Comparison of ENCODE assay signal across 14 mouse cellular contexts in the genomic region with DNA sequence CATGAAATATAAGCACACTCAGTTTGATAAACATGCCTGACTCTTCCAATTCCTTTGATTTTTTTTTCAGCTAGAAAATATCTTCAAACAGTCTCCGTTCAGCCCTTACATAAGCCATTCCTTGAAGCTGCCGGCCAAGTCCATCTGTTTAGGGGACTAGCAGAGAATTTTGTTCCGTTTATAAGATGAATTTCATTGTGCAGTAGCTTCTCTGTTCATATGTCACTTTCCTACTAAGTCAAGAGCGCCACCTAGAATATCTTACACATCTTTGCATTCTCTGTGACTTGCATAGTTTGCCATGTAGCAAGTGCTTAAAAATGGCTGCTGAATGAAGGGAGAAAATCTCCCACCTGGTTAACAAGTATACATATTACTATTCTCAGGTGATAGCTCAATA. TPM values are rescaled to one million over a fixed set of nuclear protein-coding genes. Genes with fewer than 3 reads are reported as not detected.
A peak's percentile ranks its signal among the peaks of the same experiment; 100 is the strongest.
DNase-seq lines count a peak whose midpoint lies in the region; ATAC-seq and TF ChIP-seq lines count a peak whose summit lies in the region.
"Had no signal": no experiment of that assay in that cellular context is flagged by ENCODE, and none has a peak within 500 bp of the region (broad histone marks: within the 10 kb centered on the region; RNA-seq: fewer than 3 reads in every experiment).

No protein-coding gene starts in this region.

- no peaks in the 10 kb centered on the region for H3K4me1 ChIP-seq in embryonic facial prominence, embryonic 11.5 days (ENCODE audit: control insufficient read depth, insufficient read depth, low read length)
- peaks cover 5% of the 10 kb centered on the region; the same call in 1 of the 2 replicates for H3K4me1 ChIP-seq in embryonic facial prominence, embryonic 10.5 days
- no peaks in the 10 kb centered on the region for H3K4me1 ChIP-seq in thymus, adult 2 months (replicated peaks; ENCODE audit: control insufficient read depth, insufficient read depth, low read length)
- H3K4me1 ChIP-seq: forebrain, embryonic 10.5 days; stomach, embryonic 15.5 days had no signal

- no peaks in the 10 kb centered on the region for H3K27me3 ChIP-seq in embryonic facial prominence, embryonic 11.5 days (ENCODE audit: control insufficient read depth, insufficient read depth, low read length)
- no peaks in the 10 kb centered on the region for H3K27me3 ChIP-seq in embryonic facial prominence, embryonic 10.5 days (replicated peaks; ENCODE audit: low read depth, poor library complexity, severe bottlenecking)
- H3K27me3 ChIP-seq in thymus, adult 2 months (ENCODE audit: control insufficient read depth, insufficient read depth, low read length) = no peaks in the 10 kb centered on the region
- H3K27me3 ChIP-seq: stomach, embryonic 15.5 days had no signal

- no peaks in the 10 kb centered on the region for H3K36me3 ChIP-seq in embryonic facial prominence, embryonic 11.5 days (replicated peaks; ENCODE audit: control insufficient read depth, insufficient read depth, low read depth, low read length)
- H3K36me3 ChIP-seq in embryonic facial prominence, embryonic 10.5 days (replicated peaks) = no peaks in the 10 kb centered on the region
- no peaks in the 10 kb centered on the region for H3K36me3 ChIP-seq in thymus, adult 2 months (ENCODE audit: control insufficient read depth, insufficient read depth, low read length)
- H3K36me3 ChIP-seq: forebrain, embryonic 10.5 days; stomach, embryonic 15.5 days had no signal

- 75% methylated on average over 4 of the region's 4 CpGs for WGBS in embryonic facial prominence, embryonic 11.5 days
- 83% methylated on average over 4 of the region's 4 CpGs for WGBS in embryonic facial prominence, embryonic 10.5 days
- 85% methylated on average over 4 of the region's 4 CpGs for WGBS in thymus, adult 2 months

- intact Hi-C loops in left cerebral cortex, adult 2 months (cut with DNase I) = no loop called here

- H3K4me3 ChIP-seq in embryonic facial prominence, embryonic 11.5 days (ENCODE audit: low read depth, low read length) = no peak overlapping the region
- H3K4me3 ChIP-seq in embryonic facial prominence, embryonic 10.5 days = no peak overlapping the region
- H3K4me3 ChIP-seq in left cerebral cortex, adult 2 months = no peak overlapping the region
- no peak overlapping the region for H3K4me3 ChIP-seq in thymus, adult 2 months (ENCODE audit: control insufficient read depth, insufficient read depth, low read length)
- H3K4me3 ChIP-seq: forebrain, embryonic 10.5 days; stomach, embryonic 15.5 days had no signal

- no peak overlapping the region for H3K4me2 ChIP-seq in embryonic facial prominence, embryonic 11.5 days (ENCODE audit: low read depth, low read length)
- H3K4me2 ChIP-seq: stomach, embryonic 15.5 days had no signal

- peak; percentile 31 for DNase-seq in embryonic facial prominence, embryonic 11.5 days (ENCODE audit: low spot score)
- no peak for DNase-seq in embryonic facial prominence, embryonic 10.5 days (ENCODE audit: low spot score)
- DNase-seq in left cerebral cortex, adult 2 months (ENCODE audit: extremely low spot score in 1 of 2, low spot score in 2 of 2) = no peak
- no peak for DNase-seq in left cerebral cortex, adult 8-10 months (ENCODE audit: low spot score in 2 of 2)
- peak; percentile 7 for DNase-seq in thymus, postnatal 0 days (ENCODE audit: low spot score)
- no peak for DNase-seq in thymus, adult 2 months
- no peak for DNase-seq in urinary bladder, postnatal 36 days (ENCODE audit: low spot score in 2 of 2)
- DNase-seq in gastrocnemius, adult 8-10 months (ENCODE audit: low spot score in 2 of 2) = no peak
- DNase-seq: gastrocnemius, postnatal 36 days; kidney, postnatal 25 days; lung, adult 2 months had no signal

- TF ChIP-seq CTCF in left cerebral cortex, adult 2 months (IDR thresholded peaks at IDR 0.05) = peak; percentile 41
- no peak for TF ChIP-seq CTCF in thymus, adult 2 months (IDR thresholded peaks at IDR 0.05; ENCODE audit: borderline replicate concordance, control insufficient read depth, extremely low read depth, insufficient read depth, low read length, poor library complexity)

- no peak for TF ChIP-seq POLR2A in thymus, adult 2 months (IDR thresholded peaks at IDR 0.05; ENCODE audit: control insufficient read depth, extremely low read depth, insufficient read depth, low read length, poor library complexity)

- no peak overlapping the region for H3K9ac ChIP-seq in embryonic facial prominence, embryonic 11.5 days (replicated peaks; ENCODE audit: low read length)
- H3K9ac ChIP-seq: stomach, embryonic 15.5 days had no signal

- no peaks in the 10 kb centered on the region for H3K9me3 ChIP-seq in embryonic facial prominence, embryonic 11.5 days (replicated peaks; ENCODE audit: control insufficient read depth, low read length)
- H3K9me3 ChIP-seq in embryonic facial prominence, embryonic 10.5 days = no peaks in the 10 kb centered on the region
- H3K9me3 ChIP-seq: forebrain, embryonic 10.5 days; stomach, embryonic 15.5 days had no signal

- no peak overlapping the region for H3K27ac ChIP-seq in embryonic facial prominence, embryonic 11.5 days (replicated peaks; ENCODE audit: low read depth, low read length)
- H3K27ac ChIP-seq in embryonic facial prominence, embryonic 10.5 days (replicated peaks) = no peak overlapping the region
- peak overlapping the region; percentile 34; the same call in 1 of the 2 replicates for H3K27ac ChIP-seq in left cerebral cortex, adult 2 months
- H3K27ac ChIP-seq in thymus, adult 2 months (ENCODE audit: control insufficient read depth, insufficient read depth, low read length) = no peak overlapping the region
- H3K27ac ChIP-seq: forebrain, embryonic 10.5 days; stomach, embryonic 15.5 days had no signal

- no peak for ATAC-seq in embryonic facial prominence, embryonic 11.5 days (replicated peaks; ENCODE audit: insufficient number of reproducible peaks, low FRiP score, low TSS enrichment, low read depth)
- ATAC-seq: inflammation-experienced regulatory T-cells, adult 6 months had no signal

RNA-seq across cellular contexts. Expression of a gene that starts 51.0 kb away (rescaled TPM):
- polyA plus RNA-seq in embryonic facial prominence, embryonic 11.5 days (2014; fragmentation: Nextera tagmentation; extraction: Ambion mirVana) = 69.3 and 75.4 TPM in 2 replicates
- 28.5 and 35.9 TPM in 2 replicates for polyA plus RNA-seq in embryonic facial prominence, embryonic 10.5 days (2016; fragmentation: Nextera tagmentation; extraction: Ambion mirVana)
- total RNA-seq in left cerebral cortex, adult 2 months (2021) = 10 to 100 TPM; 16.8 to 19.1 TPM
- 10 to 100 TPM; 17.4 to 21.0 (median 20.0) TPM for total RNA-seq in left cerebral cortex, adult 8-10 months (2022)
- 128 and 129 TPM in 2 replicates for polyA plus RNA-seq in thymus, postnatal 0 days (2015; fragmentation: Nextera tagmentation; extraction: Ambion mirVana)
- 26.2 and 31.3 TPM in 2 replicates for polyA plus RNA-seq in thymus, adult 2 months (2012; rRNA removed)
- total RNA-seq in gastrocnemius, adult 8-10 months (2022) = 1 to 10 TPM; 1.4 to 2.3 (median 2.0) TPM

Comparison
In these comparisons a context has a peak if more than half of its experiments do, and no peak if none do; other contexts are left out.
1. DNase-seq: peak in embryonic facial prominence, embryonic 11.5 days (single experiment) and thymus, postnatal 0 days (single experiment); none in embryonic facial prominence, embryonic 10.5 days (single experiment), left cerebral cortex, adult 2 months (0 of 2), left cerebral cortex, adult 8-10 months (0 of 2), thymus, adult 2 months (single experiment), urinary bladder, postnatal 36 days (0 of 2) and gastrocnemius, adult 8-10 months (0 of 2).